Mouse (Mus musculus) cerebellum, postnatal 36 days (tissue): ENCODE measurements around the gene Zfp384.
"Not testable (repeated sequence)": the region's sequence is repeated elsewhere in the genome, so short reads cannot be mapped to it uniquely, and the experiment has no call there.

Source experiments
- DNase-seq, 2 experiments: peaks; one replicate each; pipeline ENCODE4 v3.0.0; 2021 to 2022; ENCODE audit warnings: mixed read lengths in 2 of 2

Gene Zfp384

GRCm38 (mm10) chr6:125017682-125018081 is 8.7 kb downstream of the Zfp384 start:
- no peak for DNase-seq

- peak; percentile 43 to 58 for DNase-seq
Observed at GRCm38 (mm10) chr6:125030532-125030931, 21.6 kb downstream of the Zfp384 start.

- DNase-seq: no peak
Observed at GRCm38 (mm10) chr6:125031604-125032003, 22.7 kb downstream of the Zfp384 start.

GRCm38 (mm10) chr6:125038666-125039065 is 29.7 kb downstream of the Zfp384 start:
- peak in 1 of 2 experiments; percentile 18 for DNase-seq

GRCm38 (mm10) chr6:125039131-125039530 is 30.2 kb downstream of the Zfp384 start:
- no peak for DNase-seq

GRCm38 (mm10) chr6:125039533-125040153 is 30.7 kb downstream of the Zfp384 start, which contains the start of gene Ing4:
TSS of gene Ing4 (plus strand) at chr6:125039760.
- DNase-seq: peak; percentile 89 to 92

GRCm38 (mm10) chr6:125040221-125040620 is 31.3 kb downstream of the Zfp384 start:
- DNase-seq: no peak

- no peak for DNase-seq
Observed at GRCm38 (mm10) chr6:125041047-125041446, 32.1 kb downstream of the Zfp384 start.

GRCm38 (mm10) chr6:125042081-125042480 is 33.1 kb downstream of the Zfp384 start:
- DNase-seq: no peak

GRCm38 (mm10) chr6:125046691-125047090 is 37.7 kb downstream of the Zfp384 start:
- DNase-seq: peak; percentile 91

- no peak for DNase-seq
Observed at GRCm38 (mm10) chr6:125049678-125050077, 40.7 kb downstream of the Zfp384 start, which contains the start of gene Acrbp. TSS of gene Acrbp (plus strand) at chr6:125049689.

GRCm38 (mm10) chr6:125051237-125051636 is 42.3 kb downstream of the Zfp384 start:
- DNase-seq: no peak

- no peak for DNase-seq
Observed at GRCm38 (mm10) chr6:125061493-125061892, 52.5 kb downstream of the Zfp384 start.

- no peak for DNase-seq
Observed at GRCm38 (mm10) chr6:125062511-125062910, 53.6 kb downstream of the Zfp384 start.

- DNase-seq: no peak
Observed at GRCm38 (mm10) chr6:125063906-125064305, 55.0 kb downstream of the Zfp384 start.

GRCm38 (mm10) chr6:125065223-125065622 is 56.3 kb downstream of the Zfp384 start:
- DNase-seq: not testable (repeated sequence)

- no peak for DNase-seq
Observed at GRCm38 (mm10) chr6:125067571-125067995, 58.6 kb downstream of the Zfp384 start, which contains the start of gene Lpar5. TSS of gene Lpar5 (plus strand) at chr6:125067920.

- DNase-seq: no peak
Observed at GRCm38 (mm10) chr6:125071170-125071895, 62.4 kb downstream of the Zfp384 start.

GRCm38 (mm10) chr6:125071896-125072279 is 62.9 kb downstream of the Zfp384 start:
- peak; percentile 90 to 92 for DNase-seq

- DNase-seq: no peak
Observed at GRCm38 (mm10) chr6:125073825-125074224, 64.9 kb downstream of the Zfp384 start.

- DNase-seq: no peak
Observed at GRCm38 (mm10) chr6:125081394-125081793, 72.4 kb downstream of the Zfp384 start.

GRCm38 (mm10) chr6:125081797-125082560 is 73.0 kb downstream of the Zfp384 start:
- DNase-seq: peak; percentile 77 to 88

GRCm38 (mm10) chr6:125082801-125083386 is 73.9 kb downstream of the Zfp384 start:
- DNase-seq: no peak
